Mouse (Mus musculus) brain, embryonic 14.5 days (tissue): Measurements from ENCODE around the gene Stx8.

Experiments used
- CTCF ChIP-seq: fragments of 200-500 bp; IDR thresholded peaks from 2 replicates; pipeline ENCODE4 v1.5.1; 2012; ENCODE audit warnings: inconsistent platforms, mild to moderate bottlenecking, moderate library complexity, borderline replicate concordance; ENCODE audit not compliant: insufficient read depth, insufficient read length; ENCODE audit errors: extremely low read depth
- POLR2A ChIP-seq: fragments of 200-500 bp; IDR thresholded peaks from 2 replicates; pipeline ENCODE4 v1.6.1; 2012; ENCODE audit warnings: mild to moderate bottlenecking, inconsistent platforms, borderline replicate concordance; ENCODE audit not compliant: poor library complexity, insufficient read depth, insufficient read length, severe bottlenecking; ENCODE audit errors: extremely low read depth

DNA sequence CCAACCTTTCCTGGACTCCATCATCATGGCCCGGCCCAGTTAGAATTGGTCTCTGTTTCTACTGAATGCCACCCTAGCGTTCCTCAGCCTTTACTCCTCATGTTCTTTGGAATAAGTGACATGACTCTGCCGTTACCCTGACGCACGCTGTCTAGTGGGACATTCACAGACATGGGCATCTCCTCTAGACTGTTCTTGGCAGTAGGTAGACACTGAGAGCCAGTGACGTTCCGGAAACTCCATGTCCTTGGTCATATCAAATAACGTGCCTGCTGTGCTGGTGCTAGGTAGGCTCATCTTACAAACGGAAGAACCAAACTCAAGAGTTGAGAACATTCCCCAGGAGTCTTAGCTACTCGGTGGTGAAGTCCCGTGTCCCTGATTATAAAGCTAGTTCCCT, 231.5 kb downstream of the Stx8 start:
- TF ChIP-seq CTCF, result no peak
- no peak for TF ChIP-seq POLR2A
